Mouse (Mus musculus) C2C12 (cell line): ENCODE data around the gene Plscr1. TPM values are rescaled to one million over a fixed set of nuclear protein-coding genes. Genes with fewer than 3 reads are reported as not detected.

Experiments used
- H3K27me3 ChIP-seq: one replicate; pipeline ENCODE4 v1.6.1; 2011; ENCODE audit not compliant: control insufficient read depth, insufficient read depth, insufficient read length
- H3K36me3 ChIP-seq: one replicate; pipeline ENCODE4 v1.6.1; 2011; ENCODE audit not compliant: control insufficient read depth, insufficient read depth
- H3K4me3 ChIP-seq: one replicate; pipeline ENCODE4 v1.5.1; 2011; ENCODE audit warnings: mild to moderate bottlenecking, control low read depth; ENCODE audit not compliant: poor library complexity, insufficient read depth, severe bottlenecking
- H3K79me2 ChIP-seq: one replicate; pipeline ENCODE4 v1.6.1; 2011; ENCODE audit not compliant: control insufficient read depth, insufficient read depth
- H3K79me3 ChIP-seq: one replicate; pipeline ENCODE4 v1.6.1; 2011; ENCODE audit warnings: low read depth, control low read depth
- H3ac ChIP-seq: one replicate; pipeline ENCODE3; 2011; ENCODE audit warnings: low read depth; ENCODE audit not compliant: control insufficient read depth, insufficient read length
- CEBPB ChIP-seq: IDR thresholded peaks from one replicate; pipeline ENCODE4 v1.6.1; 2011; ENCODE audit warnings: low read depth, mild to moderate bottlenecking, control low read depth, moderate library complexity
- CTCF ChIP-seq: IDR thresholded peaks from one replicate; pipeline ENCODE4 v1.5.1; 2011; ENCODE audit not compliant: control insufficient read depth, insufficient read depth, insufficient read length
- FOSL1 ChIP-seq: IDR thresholded peaks from one replicate; pipeline ENCODE4 v1.8.0; 2011; ENCODE audit warnings: mild to moderate bottlenecking, low read length; ENCODE audit not compliant: poor library complexity, insufficient read depth, severe bottlenecking
- MAX ChIP-seq: IDR thresholded peaks from one replicate; pipeline ENCODE4 v1.6.1; 2011; ENCODE audit warnings: mild to moderate bottlenecking, control low read depth
- MYOD1 ChIP-seq: IDR thresholded peaks from one replicate; pipeline ENCODE4 v1.6.1; 2011; ENCODE audit warnings: low read depth; ENCODE audit not compliant: control insufficient read depth, insufficient read length
- MYOG ChIP-seq: IDR thresholded peaks from one replicate; pipeline ENCODE4 v1.6.1; 2011; ENCODE audit not compliant: control insufficient read depth, insufficient read length; ENCODE audit errors: extremely low read depth
- USF1 ChIP-seq: IDR thresholded peaks from one replicate; pipeline ENCODE4 v1.6.1; 2011; ENCODE audit warnings: low read depth, mild to moderate bottlenecking, control low read depth, moderate library complexity
- polyA plus RNA-seq: library from polyadenylated mRNA; unstranded; fragments of >200 nt; fragmentation: generic; extraction: Trizol; gene quantifications from one replicate; pipeline ENCODE4 v1.2.1, GENCODE M21; 2012; ENCODE audit warnings: missing spikeins

Plscr1 gene
- polyA plus RNA-seq, 1 experiment: 41.1 TPM

DNA sequence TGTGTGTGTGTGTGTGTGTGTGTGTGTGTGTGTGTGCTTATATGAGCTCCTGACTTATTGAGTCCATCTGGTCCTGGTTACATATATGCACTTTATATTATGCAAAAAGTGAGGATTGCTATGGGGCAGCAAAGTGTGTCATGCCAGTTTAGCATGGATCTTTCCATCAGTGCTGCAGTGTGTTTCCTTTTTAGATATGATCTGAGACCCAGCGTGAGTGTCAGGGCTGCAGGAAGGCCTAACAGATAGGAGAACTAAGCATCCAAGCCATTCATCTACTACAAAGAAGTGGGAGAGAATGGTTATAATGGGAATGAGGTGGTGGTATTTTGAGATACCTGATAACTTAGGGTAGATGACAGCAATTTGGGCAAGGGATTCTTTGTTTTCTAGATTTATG is 30.5 kb downstream of the Plscr1 start:
- H3K27me3 ChIP-seq: no peaks in the 10 kb centered on the region
- H3K79me2 ChIP-seq: peaks cover 73% of the 10 kb centered on the region
- H3K36me3 ChIP-seq: peaks cover 10% of the 10 kb centered on the region
- TF ChIP-seq MAX: no peak
- no peak for TF ChIP-seq MYOD1
- no peak for TF ChIP-seq FOSL1
- no peak for TF ChIP-seq CEBPB
- TF ChIP-seq MYOG: no peak
- no peak for TF ChIP-seq CTCF
- no peak for TF ChIP-seq USF1
- peaks cover 51% of the 10 kb centered on the region for H3K79me3 ChIP-seq
- no peak overlapping the region for H3K4me3 ChIP-seq
- no peak overlapping the region for H3ac ChIP-seq

GRCm38 (mm10) chr9:92282563-92283171 is 33.1 kb downstream of the Plscr1 start:
- Histone ChIP-seq H3ac (no peak overlapping the region), H3K36me3 (peaks cover 12% of the 10 kb centered on the region), H3K4me3 (no peak overlapping the region), H3K79me2 (peaks cover 53% of the 10 kb centered on the region), H3K27me3 (no peaks in the 10 kb centered on the region), H3K79me3 (peaks cover 39% of the 10 kb centered on the region)
- TF ChIP-seq FOSL1 (peak; percentile 27), MAX (no peak)

DNA sequence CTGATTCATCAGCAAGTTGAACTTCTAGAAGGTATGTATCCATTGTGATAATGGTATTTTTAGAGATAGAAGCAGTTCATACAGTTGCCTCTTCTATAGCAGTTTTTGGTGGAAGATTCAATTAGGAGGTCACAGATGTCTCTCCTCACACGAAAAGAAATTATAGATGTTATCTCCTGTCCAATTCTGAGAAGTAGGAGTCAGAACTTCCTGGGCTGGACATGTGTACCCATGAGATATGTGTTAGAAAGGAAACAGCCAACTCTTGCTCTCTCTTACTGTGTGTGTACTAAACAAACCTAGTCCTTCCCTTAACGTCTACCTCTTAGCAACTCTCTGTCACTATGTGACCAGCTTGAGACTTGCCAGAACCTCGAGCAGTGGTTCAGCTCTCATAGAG is 40.1 kb downstream of the Plscr1 start:
- Histone ChIP-seq H3K27me3 (no peaks in the 10 kb centered on the region), H3K79me2 (no peaks in the 10 kb centered on the region)
- TF ChIP-seq MYOD1: no peak
- TF ChIP-seq CEBPB: no peak
- TF ChIP-seq CTCF: no peak
- TF ChIP-seq USF1: no peak
- TF ChIP-seq MAX: no peak
- TF ChIP-seq MYOG: no peak
- TF ChIP-seq FOSL1: no peak

DNA sequence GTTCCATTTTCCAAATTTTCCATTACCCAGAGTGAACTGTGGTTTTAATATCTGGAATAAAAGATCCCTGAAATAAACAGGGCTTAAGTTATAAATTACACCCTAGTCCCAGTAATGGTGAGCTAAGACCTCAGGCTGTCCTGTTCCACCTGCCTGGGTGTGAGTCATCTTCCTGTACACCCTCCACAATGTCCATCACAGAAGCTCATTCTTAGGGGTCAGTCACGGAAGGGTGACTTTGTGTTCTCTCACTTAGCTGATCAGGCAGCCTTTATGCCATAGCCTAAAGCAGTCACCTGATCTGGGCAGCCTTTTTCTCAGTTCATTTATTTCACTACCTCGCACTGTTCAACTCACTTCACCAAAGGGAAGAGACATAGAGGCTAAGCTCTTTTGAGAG is 42.6 kb downstream of the Plscr1 start:
- no peaks in the 10 kb centered on the region for H3K79me2 ChIP-seq
- no peaks in the 10 kb centered on the region for H3K27me3 ChIP-seq
- H3K79me3 ChIP-seq: no peaks in the 10 kb centered on the region
- TF ChIP-seq USF1 (no peak), MAX (no peak), MYOD1 (peak; percentile 72), FOSL1 (no peak), CTCF (no peak), MYOG (no peak)
- H3K36me3 ChIP-seq: peaks cover 59% of the 10 kb centered on the region
- H3ac ChIP-seq: no peak overlapping the region
- H3K4me3 ChIP-seq: no peak overlapping the region

More for the DNA sequence above, 40.1 kb downstream of the Plscr1 start:
- Histone ChIP-seq H3ac (no peak overlapping the region), H3K4me3 (no peak overlapping the region), H3K79me3 (peaks cover 4% of the 10 kb centered on the region), H3K36me3 (peaks cover 48% of the 10 kb centered on the region)

- Histone ChIP-seq H3K79me3 (no peaks in the 10 kb centered on the region), H3K4me3 (no peak overlapping the region), H3K79me2 (no peaks in the 10 kb centered on the region), H3K36me3 (peaks cover 55% of the 10 kb centered on the region), H3K27me3 (no peaks in the 10 kb centered on the region), H3ac (no peak overlapping the region)
- no peak for TF ChIP-seq FOSL1
- no peak for TF ChIP-seq MYOG
- TF ChIP-seq CEBPB: no peak
- no peak for TF ChIP-seq MYOD1
- TF ChIP-seq CTCF: no peak
- TF ChIP-seq MAX: no peak
- TF ChIP-seq USF1: no peak
These were observed 43.4 kb downstream of the Plscr1 start for GRCm38 (mm10) chr9:92292922-92293321.
